Mouse (Mus musculus) forebrain, embryonic 10.5 days (tissue): ENCODE results near the gene Cblb. TPM values are rescaled to one million over a fixed set of nuclear protein-coding genes. Genes with fewer than 3 reads are reported as not detected.

ENCODE experiments used
- DNase-seq: peaks from one replicate; pipeline ENCODE4 v3.0.0-alpha.2; 2017; ENCODE audit warnings: low spot score; ENCODE audit errors: extremely low spot score
- H3K27ac ChIP-seq: fragments of 300-500 bp; sonication (generic); 2 replicates; pipeline ENCODE4 v1.5.1; 2016; ENCODE audit warnings: mild to moderate bottlenecking
- H3K27me3 ChIP-seq: fragments of 300-500 bp; sonication (generic); 2 replicates; pipeline ENCODE4 v1.6.1; 2016; ENCODE audit warnings: mild to moderate bottlenecking; ENCODE audit not compliant: poor library complexity, severe bottlenecking
- H3K36me3 ChIP-seq: fragments of 300-500 bp; sonication (generic); replicated peaks from 2 replicates; pipeline ENCODE4 v1.6.1; 2016; ENCODE audit warnings: mild to moderate bottlenecking, moderate library complexity
- H3K4me1 ChIP-seq: fragments of 300-500 bp; sonication (generic); 2 replicates; pipeline ENCODE4 v1.6.1; 2016
- H3K4me3 ChIP-seq: fragments of 300-500 bp; sonication (generic); 2 replicates; pipeline ENCODE4 v1.5.1; 2016; ENCODE audit warnings: mild to moderate bottlenecking, moderate library complexity
- H3K9me3 ChIP-seq: fragments of 300-500 bp; sonication (generic); 2 replicates; pipeline ENCODE4 v1.6.1; 2016; ENCODE audit warnings: mild to moderate bottlenecking, moderate library complexity
- WGBS: fragments of 180-500 bp; shearing (Covaris S2); methylation state at CpG from one replicate; pipeline ENCODE4 v1.1.7; 2016; 5-methylcytosine and 5-hydroxymethylcytosine counted together
- polyA plus RNA-seq: library from polyadenylated mRNA; unstranded; fragments of >200 nt; fragmentation: Nextera tagmentation; extraction: Ambion mirVana; gene quantifications from 2 replicates; pipeline ENCODE4 v1.2.1, GENCODE M21; 2016

The Cblb gene
- polyA plus RNA-seq, 1 experiment from 2014 or later, result 29.2 TPM

GRCm38 (mm10) chr16:52081756-52082155, 50.7 kb downstream of the Cblb start:
- Histone ChIP-seq H3K4me3 (no peak overlapping the region), H3K9me3 (no peaks in the 10 kb centered on the region), H3K36me3 (peaks cover 2% of the 10 kb centered on the region), H3K27me3 (no peaks in the 10 kb centered on the region), H3K4me1 (peaks cover 6% of the 10 kb centered on the region; the same call in 1 of the 2 replicates), H3K27ac (no peak overlapping the region)
- DNase-seq, result no peak
- 88% methylated on average over 3 of the region's 3 CpGs for WGBS

GRCm38 (mm10) chr16:52086793-52087450, 55.9 kb downstream of the Cblb start:
- WGBS, result 94% methylated on average over 9 of the region's 9 CpGs
- no peaks in the 10 kb centered on the region for H3K4me1 ChIP-seq

GRCm38 (mm10) chr16:52089354-52089753, 58.3 kb downstream of the Cblb start:
- H3K9me3 ChIP-seq, result no peaks in the 10 kb centered on the region
- no peaks in the 10 kb centered on the region for H3K4me1 ChIP-seq
- peaks cover 30% of the 10 kb centered on the region for H3K36me3 ChIP-seq
- 94% methylated on average over 4 of the region's 4 CpGs for WGBS
- no peak overlapping the region for H3K27ac ChIP-seq
- no peaks in the 10 kb centered on the region for H3K27me3 ChIP-seq
- no peak overlapping the region for H3K4me3 ChIP-seq
- no peak for DNase-seq

More at GRCm38 (mm10) chr16:52086793-52087450, 55.9 kb downstream of the Cblb start:
- Histone ChIP-seq H3K27me3 (no peaks in the 10 kb centered on the region), H3K36me3 (peaks cover 16% of the 10 kb centered on the region), H3K9me3 (no peaks in the 10 kb centered on the region), H3K27ac (no peak overlapping the region), H3K4me3 (no peak overlapping the region)
- DNase-seq, result no peak

- no peak overlapping the region for H3K27ac ChIP-seq
- WGBS, result 76% methylated on average over 6 of the region's 6 CpGs
- no peaks in the 10 kb centered on the region for H3K27me3 ChIP-seq
- H3K9me3 ChIP-seq, result no peaks in the 10 kb centered on the region
- no peaks in the 10 kb centered on the region for H3K4me1 ChIP-seq
- DNase-seq, result no peak
- peaks cover 43% of the 10 kb centered on the region for H3K36me3 ChIP-seq
- no peak overlapping the region for H3K4me3 ChIP-seq
These were observed 59.9 kb downstream of the Cblb start for GRCm38 (mm10) chr16:52090899-52091298.

DNA sequence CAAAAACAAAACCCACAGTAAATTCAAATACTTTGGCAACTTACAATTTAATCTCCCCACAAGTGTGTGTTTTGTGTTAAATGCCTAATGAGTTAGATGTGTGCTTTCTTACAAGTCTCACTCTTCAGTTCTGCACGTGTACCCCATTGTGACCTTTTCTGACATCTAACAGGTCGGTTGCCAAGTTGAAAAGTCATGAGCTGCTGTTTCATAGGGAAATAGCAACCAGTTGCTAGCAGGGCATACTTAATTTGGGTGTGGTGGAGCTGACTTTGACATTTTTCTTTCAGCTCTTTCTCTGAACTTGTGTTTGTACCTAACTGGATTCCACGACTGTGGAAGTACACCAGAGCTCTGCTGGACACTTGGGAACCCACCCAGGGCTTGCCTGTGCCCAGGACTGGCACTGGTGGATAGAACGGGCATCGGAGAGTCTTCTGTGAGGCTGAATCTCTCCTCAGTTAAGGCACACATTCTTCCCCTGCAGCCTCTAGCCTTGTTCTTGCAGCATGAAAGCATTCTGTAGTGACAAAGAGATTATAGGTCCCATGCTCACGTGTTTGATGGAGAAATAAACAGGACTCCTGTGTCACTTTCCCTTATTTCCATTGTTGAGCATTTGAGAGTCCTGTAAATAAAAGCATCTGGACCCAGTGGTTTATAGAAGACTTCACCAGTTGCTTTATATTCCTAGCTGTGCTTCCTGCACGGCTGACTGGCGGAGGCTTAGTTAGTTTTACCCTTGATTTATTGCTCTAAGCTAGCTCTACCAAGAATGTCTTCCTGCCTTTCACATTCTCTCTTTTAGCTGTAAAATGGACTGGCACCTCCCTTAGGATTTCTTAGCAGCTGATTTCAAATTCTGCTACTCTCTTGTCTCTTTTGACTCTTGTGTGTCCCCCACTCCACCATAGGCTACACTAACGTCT, 62.6 kb downstream of the Cblb start:
- Histone ChIP-seq H3K4me3 (no peak overlapping the region), H3K4me1 (no peaks in the 10 kb centered on the region), H3K9me3 (no peaks in the 10 kb centered on the region), H3K27ac (no peak overlapping the region), H3K27me3 (no peaks in the 10 kb centered on the region), H3K36me3 (peaks cover 55% of the 10 kb centered on the region)
- 88% methylated on average over 9 of the region's 9 CpGs for WGBS
- DNase-seq, result no peak

DNA sequence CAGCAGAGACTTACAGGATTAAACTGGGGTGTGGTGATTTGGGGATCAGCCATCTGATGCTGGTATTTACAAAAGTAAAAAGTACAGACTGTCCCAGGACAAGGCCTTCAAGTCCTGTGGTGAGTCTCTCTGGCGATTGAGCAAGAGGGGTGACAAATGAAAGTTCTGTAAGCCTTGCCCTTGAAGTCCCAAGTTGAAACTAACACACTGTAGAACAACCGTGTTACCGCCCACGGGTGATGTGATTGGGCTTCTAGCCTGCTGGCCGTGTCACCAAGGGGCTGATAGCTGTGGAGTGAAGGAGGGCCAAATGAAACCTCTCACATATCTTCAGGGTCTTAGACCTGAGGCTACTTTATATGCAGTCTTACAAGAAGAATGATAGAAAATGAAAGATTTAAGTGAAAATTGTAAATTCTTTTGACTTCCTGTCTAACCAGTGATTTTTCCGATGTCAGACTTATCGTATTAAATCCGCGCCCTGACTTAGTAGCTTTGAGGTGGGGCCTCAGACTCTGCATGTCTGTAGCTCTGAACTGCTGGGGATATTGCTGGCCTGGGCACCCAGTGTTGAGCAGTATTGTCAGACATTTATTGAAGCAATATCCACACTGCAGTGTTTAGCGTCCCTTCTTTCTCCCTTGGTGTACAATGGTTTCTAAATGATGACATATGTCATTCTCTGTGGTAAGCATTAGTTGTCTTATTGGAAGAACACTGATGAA, 63.9 kb downstream of the Cblb start:
- Histone ChIP-seq H3K4me1 (no peaks in the 10 kb centered on the region), H3K27ac (no peak overlapping the region), H3K27me3 (no peaks in the 10 kb centered on the region), H3K36me3 (peaks cover 57% of the 10 kb centered on the region), H3K4me3 (no peak overlapping the region), H3K9me3 (no peaks in the 10 kb centered on the region)
- no peak for DNase-seq
- WGBS, result 94% methylated on average over 10 of the region's 10 CpGs

- no peak for DNase-seq
- no peak overlapping the region for H3K27ac ChIP-seq
- H3K27me3 ChIP-seq, result no peaks in the 10 kb centered on the region
- peaks cover 57% of the 10 kb centered on the region for H3K36me3 ChIP-seq
- no peak overlapping the region for H3K4me3 ChIP-seq
- WGBS, result 89% methylated on average over 3 of the region's 3 CpGs
- no peaks in the 10 kb centered on the region for H3K4me1 ChIP-seq
- H3K9me3 ChIP-seq, result no peaks in the 10 kb centered on the region
These were observed 64.6 kb downstream of the Cblb start for GRCm38 (mm10) chr16:52095643-52096042.

DNA sequence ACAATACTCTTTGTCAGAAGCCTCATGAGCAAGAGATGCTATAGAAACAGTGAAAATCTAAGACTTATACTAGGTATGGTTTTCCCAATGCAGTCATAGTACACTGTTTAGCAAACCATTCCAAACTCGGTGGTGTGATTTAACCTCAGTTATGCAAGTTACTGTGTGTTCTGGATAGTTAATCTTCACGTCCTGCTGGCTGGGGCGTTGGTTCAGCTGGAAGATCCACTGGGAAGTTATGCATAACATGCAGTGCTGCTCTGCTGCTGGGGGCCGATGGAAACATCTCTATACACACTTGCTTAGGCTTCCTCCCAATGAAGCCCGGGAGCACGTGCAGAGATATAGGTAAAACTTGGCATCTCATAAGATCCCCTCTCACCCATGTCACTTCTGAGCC, 69.4 kb downstream of the Cblb start:
- DNase-seq, result no peak
- Histone ChIP-seq H3K9me3 (no peaks in the 10 kb centered on the region), H3K27me3 (no peaks in the 10 kb centered on the region), H3K4me3 (no peak overlapping the region), H3K36me3 (peaks cover 47% of the 10 kb centered on the region), H3K4me1 (peaks cover 6% of the 10 kb centered on the region; the same call in 1 of the 2 replicates), H3K27ac (no peak overlapping the region)
- WGBS, result 92% methylated on average over 6 of the region's 6 CpGs

DNA sequence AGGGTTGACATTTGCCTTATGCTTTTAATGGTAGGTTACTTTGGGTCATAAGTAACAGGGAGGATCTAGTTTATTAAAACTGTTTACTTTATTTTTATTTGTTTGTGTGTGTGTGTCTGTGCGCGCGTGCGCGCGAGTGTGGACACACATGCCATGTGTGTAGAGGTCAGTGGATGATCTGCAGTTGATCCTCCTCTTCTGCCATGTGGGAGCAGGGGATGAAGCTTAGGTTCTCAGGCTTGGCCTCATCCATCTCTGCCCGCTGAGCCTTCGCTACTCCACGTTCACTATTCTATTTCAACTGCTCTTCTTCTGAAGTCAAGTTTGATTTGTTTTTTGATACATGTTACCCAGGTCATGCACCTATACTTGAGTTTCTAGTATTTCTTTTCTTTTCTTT, 73.6 kb downstream of the Cblb start:
- no peak for DNase-seq
- peaks cover 32% of the 10 kb centered on the region for H3K36me3 ChIP-seq
- no peaks in the 10 kb centered on the region for H3K27me3 ChIP-seq
- H3K4me3 ChIP-seq, result no peak overlapping the region
- H3K27ac ChIP-seq, result no peak overlapping the region
- 96% methylated on average over 9 of the region's 9 CpGs for WGBS
- peaks cover 6% of the 10 kb centered on the region; the same call in 1 of the 2 replicates for H3K4me1 ChIP-seq
- no peaks in the 10 kb centered on the region for H3K9me3 ChIP-seq

DNA sequence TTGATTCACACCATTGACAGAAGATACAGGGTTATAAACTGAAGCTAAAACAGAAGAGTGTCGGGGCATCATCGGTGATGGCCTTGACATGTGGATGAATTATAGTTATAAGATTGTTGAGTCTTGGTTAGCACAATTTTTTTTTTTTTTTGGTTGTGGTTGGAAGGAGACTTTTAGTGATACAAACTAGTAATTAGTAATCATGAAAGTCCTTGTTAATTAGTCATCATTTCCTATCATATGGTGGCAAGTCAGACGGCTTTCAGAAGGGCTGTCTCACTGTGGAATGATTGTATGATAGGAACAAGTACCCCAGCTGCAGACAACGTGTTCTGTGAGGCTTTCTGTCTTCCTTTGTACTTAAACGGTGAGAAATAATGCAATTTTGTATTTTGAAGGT, 76.8 kb downstream of the Cblb start:
- Histone ChIP-seq H3K9me3 (no peaks in the 10 kb centered on the region), H3K27me3 (no peaks in the 10 kb centered on the region), H3K27ac (no peak overlapping the region), H3K4me1 (peaks cover 6% of the 10 kb centered on the region; the same call in 1 of the 2 replicates), H3K4me3 (no peak overlapping the region), H3K36me3 (peaks cover 13% of the 10 kb centered on the region)
- no peak for DNase-seq
- WGBS, result 94% methylated on average over 5 of the region's 5 CpGs

DNA sequence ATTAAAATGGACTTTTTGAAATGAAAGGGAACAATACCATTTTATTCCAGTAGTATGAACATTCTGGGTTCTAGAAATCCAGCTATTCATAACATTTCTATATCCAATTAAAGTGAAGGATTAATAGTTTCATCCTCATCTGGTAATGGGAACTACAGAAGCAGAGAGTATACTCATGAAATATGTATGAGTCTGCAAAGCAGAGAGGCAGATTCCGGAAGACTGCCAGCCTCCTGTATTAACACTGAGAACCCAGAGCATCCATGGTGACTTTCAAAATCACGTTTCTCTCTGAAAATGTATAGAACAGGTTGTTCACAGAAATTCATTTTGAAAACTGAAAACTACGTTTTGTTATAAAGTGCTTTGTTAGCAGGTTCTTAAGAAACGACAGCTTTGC, 83.4 kb downstream of the Cblb start:
- DNase-seq, result no peak
- 85% methylated on average over 4 of the region's 4 CpGs for WGBS
- H3K27ac ChIP-seq, result no peak overlapping the region

GRCm38 (mm10) chr16:52119003-52119402, 88.0 kb downstream of the Cblb start:
- peaks cover 32% of the 10 kb centered on the region for H3K36me3 ChIP-seq
- H3K9me3 ChIP-seq, result no peaks in the 10 kb centered on the region
- 83% methylated on average over 4 of the region's 4 CpGs for WGBS

More for the DNA sequence above, 83.4 kb downstream of the Cblb start:
- Histone ChIP-seq H3K9me3 (no peaks in the 10 kb centered on the region), H3K27me3 (no peaks in the 10 kb centered on the region), H3K4me3 (no peak overlapping the region), H3K36me3 (peaks cover 29% of the 10 kb centered on the region), H3K4me1 (peaks cover 11% of the 10 kb centered on the region; the same call in 1 of the 2 replicates)

More at GRCm38 (mm10) chr16:52119003-52119402, 88.0 kb downstream of the Cblb start:
- no peaks in the 10 kb centered on the region for H3K27me3 ChIP-seq
- H3K4me3 ChIP-seq, result no peak overlapping the region
- H3K4me1 ChIP-seq, result peaks cover 21% of the 10 kb centered on the region; the same call in 1 of the 2 replicates
- DNase-seq, result no peak
- no peak overlapping the region for H3K27ac ChIP-seq
